ENCODE assay signal across 9 mouse cellular contexts in the genomic region with DNA sequence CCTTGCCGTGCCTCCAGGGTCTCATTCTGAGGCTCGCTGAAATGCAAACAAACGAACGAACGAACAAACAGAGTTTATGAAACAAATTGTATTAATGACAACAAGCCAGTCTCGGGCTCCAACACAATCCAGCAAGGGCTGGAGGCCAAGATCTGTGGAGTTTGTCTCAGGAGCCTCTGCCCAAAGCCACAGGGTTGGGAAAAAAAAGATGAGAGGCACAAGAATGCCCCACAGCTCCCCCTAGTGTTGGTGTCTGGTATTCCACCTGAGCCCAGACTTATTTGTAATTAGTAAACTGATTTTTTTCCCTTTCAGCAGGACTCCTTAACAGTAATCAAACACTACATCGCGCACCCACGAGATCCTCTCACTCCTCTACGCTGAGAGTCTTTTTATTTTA. TPM values are rescaled to one million over a fixed set of nuclear protein-coding genes. Genes with fewer than 3 reads are reported as not detected.
DNase-seq lines count a peak whose midpoint lies in the region; ATAC-seq and TF ChIP-seq lines count a peak whose summit lies in the region.
"Had no signal": no experiment of that assay in that cellular context is flagged by ENCODE, and none has a peak within 500 bp of the region (broad histone marks: within the 10 kb centered on the region; RNA-seq: fewer than 3 reads in every experiment).

No protein-coding gene starts in this region.

- DNase-seq in forebrain, postnatal 0 days: peak; percentile 70
- DNase-seq in c-Kit-positive CD71-positive TER-119-negative erythroid progenitor cells, embryonic 14.5 days (ENCODE audit: low read depth): peak; percentile 11
- peak; percentile 79 for DNase-seq in gastrocnemius, postnatal 10 days
- peak; percentile 59 for DNase-seq in layer of hippocampus, adult 11-12 months (ENCODE audit: low spot score)
- peak; percentile 70 to 75 for DNase-seq in lung, postnatal 4 days
- DNase-seq in spleen, adult 12 weeks (ENCODE audit: low spot score): peak; percentile 22

- no peak overlapping the region for H3K4me2 ChIP-seq in forebrain, postnatal 0 days (ENCODE audit: low read depth)
- H3K4me2 ChIP-seq in forebrain, embryonic 15.5 days (replicated peaks): no peak overlapping the region
- H3K4me2 ChIP-seq: liver, embryonic 15.5 days had no signal

- no peak overlapping the region for H3K27ac ChIP-seq in forebrain, postnatal 0 days (ENCODE audit: low read depth, low read length)
- no peak overlapping the region for H3K27ac ChIP-seq in forebrain, embryonic 15.5 days (replicated peaks)
- H3K27ac ChIP-seq: liver, embryonic 15.5 days had no signal

- no peak overlapping the region for H3K4me3 ChIP-seq in forebrain, postnatal 0 days (ENCODE audit: low read depth, low read length)
- H3K4me3 ChIP-seq in forebrain, embryonic 15.5 days: no peak overlapping the region
- no peak overlapping the region for H3K4me3 ChIP-seq in E14TG2a.4 (replicated peaks; ENCODE audit: low read length)
- H3K4me3 ChIP-seq: liver, embryonic 15.5 days had no signal

- no peaks in the 10 kb centered on the region for H3K36me3 ChIP-seq in forebrain, postnatal 0 days (ENCODE audit: insufficient read depth)
- no peaks in the 10 kb centered on the region for H3K36me3 ChIP-seq in forebrain, embryonic 15.5 days
- H3K36me3 ChIP-seq in E14TG2a.4 (ENCODE audit: insufficient read depth, low read length): no peaks in the 10 kb centered on the region
- H3K36me3 ChIP-seq: liver, embryonic 15.5 days had no signal

- peak; percentile 75 for TF ChIP-seq CTCF in forebrain, postnatal 0 days (IDR thresholded peaks at IDR 0.05; ENCODE audit: low read depth)
- TF ChIP-seq CTCF in E14TG2a.4 (conservative IDR thresholded peaks at IDR 0.05; ENCODE audit: low read length): peak; percentile 95

- 43% methylated on average over 10 of the region's 10 CpGs for WGBS in forebrain, postnatal 0 days
- WGBS in forebrain, embryonic 15.5 days: 56% methylated on average over 10 of the region's 10 CpGs

- no peaks in the 10 kb centered on the region for H3K27me3 ChIP-seq in forebrain, postnatal 0 days (ENCODE audit: insufficient read depth, low read length)
- H3K27me3 ChIP-seq in forebrain, embryonic 15.5 days: no peaks in the 10 kb centered on the region
- H3K27me3 ChIP-seq in E14TG2a.4 (ENCODE audit: insufficient read depth, low read length): no peaks in the 10 kb centered on the region
- H3K27me3 ChIP-seq: liver, embryonic 15.5 days had no signal

- no peak overlapping the region for H3K9ac ChIP-seq in forebrain, postnatal 0 days
- no peak overlapping the region for H3K9ac ChIP-seq in forebrain, embryonic 15.5 days (replicated peaks)
- H3K9ac ChIP-seq: liver, embryonic 15.5 days had no signal

- no peak; the same call in 1 of the 2 replicates for ATAC-seq in forebrain, postnatal 0 days
- ATAC-seq in forebrain, embryonic 15.5 days (replicated peaks): no peak

- no peaks in the 10 kb centered on the region for H3K9me3 ChIP-seq in forebrain, postnatal 0 days (ENCODE audit: low read length)
- H3K9me3 ChIP-seq in forebrain, embryonic 15.5 days: no peaks in the 10 kb centered on the region
- peaks cover 40% of the 10 kb centered on the region for H3K9me3 ChIP-seq in E14TG2a.4 (ENCODE audit: low read length)
- H3K9me3 ChIP-seq: liver, embryonic 15.5 days had no signal

- H3K4me1 ChIP-seq in forebrain, postnatal 0 days (ENCODE audit: insufficient read depth): no peaks in the 10 kb centered on the region
- H3K4me1 ChIP-seq in forebrain, embryonic 15.5 days: no peaks in the 10 kb centered on the region
- no peaks in the 10 kb centered on the region for H3K4me1 ChIP-seq in E14TG2a.4 (replicated peaks; ENCODE audit: low read depth, low read length)
- H3K4me1 ChIP-seq: liver, embryonic 15.5 days had no signal

RNA-seq across cellular contexts. Expression of gene Cysltr2, which starts 48.6 kb away (rescaled TPM):
- total RNA-seq in forebrain, postnatal 0 days (2014; rRNA removed): 0.38 and 0.62 TPM in 2 replicates
- 0.30 and 0.64 TPM in 2 replicates for polyA plus RNA-seq in forebrain, postnatal 0 days (2015; fragmentation: Nextera tagmentation; extraction: Ambion mirVana)
- polyA plus RNA-seq in forebrain, embryonic 15.5 days (2015; fragmentation: Nextera tagmentation; extraction: Ambion mirVana): 0.42 TPM in 1 of 2 replicates, not detected in the other
- 1 to 10 TPM in 1 of 2 experiments, not detected in 1; 1.1 TPM for total RNA-seq in gastrocnemius, postnatal 10 days (2021)

Comparison
In these comparisons a context has a peak if more than half of its experiments do, and no peak if none do; other contexts are left out.
1. DNase-seq: peak in every context shown above with its lines; median percentile 79 in gastrocnemius, postnatal 10 days; 72 in lung, postnatal 4 days; 70 in forebrain, postnatal 0 days; 59 in layer of hippocampus, adult 11-12 months; 22 in spleen, adult 12 weeks; 11 in c-Kit-positive CD71-positive TER-119-negative erythroid progenitor cells, embryonic 14.5 days.